Mouse (Mus musculus) midbrain, embryonic 11.5 days (tissue): ENCODE results near the gene Wipi2. TPM values are rescaled to one million over a fixed set of nuclear protein-coding genes. Genes with fewer than 3 reads are reported as not detected.
A peak's percentile ranks its signal among the peaks of the same experiment; 100 is the strongest.

ENCODE experiments used
- ATAC-seq: fragments of 200-750 bp; cut with Nextera tagmentation; 2 replicates; pipeline ENCODE4 v1.8.0; 2017; ENCODE audit warnings: moderate TSS enrichment, moderate library complexity; ENCODE audit not compliant: low FRiP score
- DNase-seq: peaks from one replicate; pipeline ENCODE4 v3.0.0; 2015; ENCODE audit warnings: low spot score; ENCODE audit errors: missing footprints
- H3K27ac ChIP-seq: fragments of 300-500 bp; sonication (generic); 2 replicates; pipeline ENCODE4 v1.5.1; 2014; ENCODE audit warnings: low read depth, low read length
- H3K27me3 ChIP-seq: fragments of 300-500 bp; sonication (generic); 2 replicates; pipeline ENCODE4 v1.6.1; 2014; ENCODE audit warnings: mild to moderate bottlenecking, low read length, moderate library complexity, mixed read lengths; ENCODE audit not compliant: control insufficient read depth, insufficient read depth
- H3K36me3 ChIP-seq: fragments of 300-500 bp; sonication (generic); 2 replicates; pipeline ENCODE4 v1.6.1; 2014; ENCODE audit warnings: mild to moderate bottlenecking, low read length, moderate library complexity, mixed read lengths; ENCODE audit not compliant: control insufficient read depth, insufficient read depth
- H3K4me1 ChIP-seq: fragments of 300-500 bp; sonication (generic); 2 replicates; pipeline ENCODE4 v1.6.1; 2014; ENCODE audit warnings: low read length; ENCODE audit not compliant: control insufficient read depth, insufficient read depth
- H3K4me2 ChIP-seq: fragments of 300-500 bp; sonication (generic); 2 replicates; pipeline ENCODE4 v1.6.1; 2014; ENCODE audit warnings: mild to moderate bottlenecking, moderate library complexity
- H3K4me3 ChIP-seq: fragments of 300-500 bp; sonication (generic); 2 replicates; pipeline ENCODE4 v1.5.1; 2014; ENCODE audit warnings: low read depth, low read length
- H3K9ac ChIP-seq: fragments of 300-500 bp; sonication (generic); 2 replicates; pipeline ENCODE4 v1.6.1; 2014; ENCODE audit warnings: low read length
- H3K9me3 ChIP-seq: fragments of 300-500 bp; sonication (generic); 2 replicates; pipeline ENCODE4 v1.6.1; 2016; ENCODE audit warnings: low read length; ENCODE audit not compliant: control insufficient read depth
- WGBS: fragments of 180-500 bp; shearing (Covaris S2); extraction: QIAGEN DNeasy Blood & Tissue Kit; methylation state at CpG from one replicate; pipeline ENCODE4 v1.1.7; 2014; 5-methylcytosine and 5-hydroxymethylcytosine counted together
- polyA plus RNA-seq: library from polyadenylated mRNA; unstranded; fragments of >200 nt; fragmentation: Nextera tagmentation; extraction: Ambion mirVana; gene quantifications from 2 replicates; pipeline ENCODE4 v1.2.1, GENCODE M21; 2014

Wipi2 gene
- polyA plus RNA-seq, 1 experiment from 2014 or later, result 55.7 TPM

DNA sequence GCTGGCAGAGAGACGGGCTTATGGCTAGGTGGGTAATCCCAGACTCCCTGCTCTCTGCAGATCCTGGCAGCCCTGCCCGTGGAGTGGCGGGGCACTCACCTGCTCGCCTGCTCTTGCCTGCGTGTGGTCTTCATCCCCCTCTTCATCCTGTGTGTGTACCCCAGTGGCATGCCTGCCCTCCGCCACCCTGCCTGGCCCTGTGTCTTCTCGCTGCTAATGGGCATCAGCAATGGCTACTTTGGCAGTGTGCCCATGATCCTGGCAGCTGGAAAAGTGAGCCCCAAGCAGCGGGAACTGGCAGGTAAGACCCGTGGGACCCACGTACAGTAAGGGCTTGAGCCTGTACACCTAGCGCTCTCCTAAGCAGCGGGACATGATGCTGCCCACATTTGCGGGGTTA, 92.4 kb downstream of the Wipi2 start:
- no peak overlapping the region for H3K4me2 ChIP-seq
- H3K4me3 ChIP-seq, result no peak overlapping the region
- no peak overlapping the region for H3K9ac ChIP-seq
- no peaks in the 10 kb centered on the region for H3K9me3 ChIP-seq
- no peak overlapping the region for H3K27ac ChIP-seq
- WGBS, result 92% methylated on average over 13 of the region's 13 CpGs
- DNase-seq (peak; percentile 57), ATAC-seq (no peak)
- H3K27me3 ChIP-seq, result no peaks in the 10 kb centered on the region
- H3K36me3 ChIP-seq, result 0 out of 2 replicates have a peak, but pooled peaks cover under 1% of the 10 kb centered on the region
- H3K4me1 ChIP-seq, result peaks cover 3% of the 10 kb centered on the region; the same call in 1 of the 2 replicates

Other genes with a start within 250 kb of the Wipi2 start
- gene Foxk1, start 226.2 kb upstream of the Wipi2 start, polyA plus RNA-seq, result 4.0 and 4.2 TPM in 2 replicates
- gene Ap5z1, start 163.8 kb upstream of the Wipi2 start, polyA plus RNA-seq, result 8.8 and 10.5 TPM in 2 replicates
- 0.22 and 0.41 TPM in 2 replicates for gene Papolb, start 97.6 kb upstream of the Wipi2 start, polyA plus RNA-seq
- 2.8 and 4.4 TPM in 2 replicates for gene Radil, start 76.6 kb upstream of the Wipi2 start, polyA plus RNA-seq
- gene Mmd2, start 18.9 kb upstream of the Wipi2 start, polyA plus RNA-seq, result 8.4 and 9.1 TPM in 2 replicates
- 22.8 and 23.2 TPM in 2 replicates for gene Slc29a4, start 64.8 kb downstream of the Wipi2 start, polyA plus RNA-seq
- gene Tnrc18, start 190.0 kb downstream of the Wipi2 start, polyA plus RNA-seq, result 26.9 and 27.4 TPM in 2 replicates